Mouse (Mus musculus): ENCODE measurements around the gene Casp9.

The Casp9 gene

GRCm38 (mm10) chr4:141793282-141794151 lies at the start of gene Casp9:
Casp9 (plus strand) TSS chr4:141793612.
- CTCF ChIA-PET, result interaction anchor here (0.5 to 1.6 kb wide), 22 partner anchors 8 to 1000 kb away, joined by 3 to 9 read pairs (median 3); no protein-coding TSS in a partner anchor
- POLR2A ChIA-PET, result interaction anchor here (0.5 to 2.5 kb wide), 122 partner anchors 8 to 1368 kb away, joined by 3 to 16 read pairs (median 4); partner anchors contain the start of genes Cela2a (in 2 of the 4), Ddi2 (in 2 of the 4), Tmem82 (in 2 of the 4) and Ctrc (in 1 of the 4)

GRCm38 (mm10) chr4:141746578-141747346 lies 46.6 kb upstream of the Casp9 start, which contains the start of gene Agmat:
Agmat (plus strand) TSS chr4:141746672.
- POLR2A ChIA-PET, result interaction anchor here in 1 of 4 experiments (1.3 to 1.6 kb wide), 2 partner anchors 23 to 37 kb away, joined by 3 to 4 read pairs; partner anchors contain the start of gene Ddi2
- CTCF ChIA-PET, result interaction anchor here in 1 of 4 experiments (0.7 kb wide), 1 partner anchor 11 kb away, joined by 3 read pairs; no protein-coding TSS in a partner anchor

- CTCF ChIA-PET, result interaction anchor here in 2 of 4 experiments (0.5 to 0.8 kb wide), 3 partner anchors 23 to 343 kb away, joined by 3 to 4 read pairs (median 3); no protein-coding TSS in a partner anchor
- POLR2A ChIA-PET, result interaction anchor here in 3 of 4 experiments (0.6 to 1.2 kb wide), 5 partner anchors 25 to 356 kb away, joined by 3 to 8 read pairs (median 3); partner anchors contain the start of gene Ddi2 (in 1 of the 3)
Measured at GRCm38 (mm10) chr4:141749557-141749956, 43.9 kb upstream of the Casp9 start.

GRCm38 (mm10) chr4:141750826-141751225 lies 42.6 kb upstream of the Casp9 start:
- ChIA-PET CTCF (interaction anchor here in 2 of 4 experiments (0.5 to 1.7 kb wide), 4 partner anchors 10 to 787 kb away, joined by 3 to 5 read pairs (median 4); partner anchors contain the start of gene Ddi2 (in 1 of the 2)), POLR2A (interaction anchor here in 3 of 4 experiments (0.6 to 2.1 kb wide), 5 partner anchors 11 to 123 kb away, joined by 3 to 9 read pairs (median 6); partner anchors contain the start of genes Casp9 (in 2 of the 3) and Ddi2 (in 1 of the 3))

- ChIA-PET CTCF (interaction anchor here in 3 of 4 experiments (0.6 to 1.7 kb wide), 12 partner anchors 9 to 702 kb away, joined by 3 to 5 read pairs (median 3); partner anchors contain the start of genes Casp9 (in 1 of the 3) and Ddi2 (in 1 of the 3)), POLR2A (interaction anchor here in 3 of 4 experiments (0.6 to 2.1 kb wide), 13 partner anchors 9 to 123 kb away, joined by 3 to 9 read pairs (median 4); partner anchors contain the start of genes Casp9 (in 2 of the 3), Ddi2 (in 2 of the 3) and Plekhm2 (in 1 of the 3))
Measured at GRCm38 (mm10) chr4:141751419-141752075, 41.9 kb upstream of the Casp9 start.

GRCm38 (mm10) chr4:141752076-141752421 lies 41.4 kb upstream of the Casp9 start:
- ChIA-PET POLR2A (interaction anchor here in 3 of 4 experiments (0.6 to 2.1 kb wide), 14 partner anchors 9 to 124 kb away, joined by 3 to 9 read pairs (median 4); partner anchors contain the start of genes Casp9 (in 2 of the 3), Ddi2 (in 1 of the 3) and Plekhm2 (in 1 of the 3)), CTCF (interaction anchor here in 3 of 4 experiments (0.6 to 1.7 kb wide), 11 partner anchors 8 to 701 kb away, joined by 3 to 5 read pairs (median 3); partner anchors contain the start of gene Casp9 (in 1 of the 3))

- ChIA-PET CTCF (interaction anchor here in 2 of 4 experiments (0.7 to 1.0 kb wide), 3 partner anchors 11 to 24 kb away, joined by 3 read pairs; no protein-coding TSS in a partner anchor), POLR2A (interaction anchor here in 2 of 4 experiments (0.6 to 1.3 kb wide), 9 partner anchors 10 to 113 kb away, joined by 3 to 4 read pairs (median 3); partner anchors contain the start of genes Casp9 (in 1 of the 2) and Ddi2 (in 1 of the 2))
Measured at GRCm38 (mm10) chr4:141755375-141755930, 38.0 kb upstream of the Casp9 start.

GRCm38 (mm10) chr4:141757124-141757523 lies 36.3 kb upstream of the Casp9 start:
- ChIA-PET POLR2A (no interaction called here), CTCF (no interaction called here)

GRCm38 (mm10) chr4:141758874-141759542 lies 34.4 kb upstream of the Casp9 start:
- CTCF ChIA-PET, result no interaction called here

GRCm38 (mm10) chr4:141760942-141761341 lies 32.5 kb upstream of the Casp9 start:
- ChIA-PET POLR2A (interaction anchor here in 2 of 4 experiments (0.7 to 1.3 kb wide), 6 partner anchors 9 to 170 kb away, joined by 3 to 4 read pairs (median 3); partner anchors contain the start of gene Ddi2 (in 1 of the 2)), CTCF (interaction anchor here in 2 of 4 experiments (0.6 to 1.5 kb wide), 2 partner anchors 9 to 32 kb away, joined by 3 to 5 read pairs; no protein-coding TSS in a partner anchor)

More at GRCm38 (mm10) chr4:141758874-141759542, 34.4 kb upstream of the Casp9 start:
- POLR2A ChIA-PET, result interaction anchor here in 1 of 4 experiments (0.9 to 1.4 kb wide), 3 partner anchors 21 to 34 kb away, joined by 3 to 4 read pairs (median 4); partner anchors contain the start of gene Casp9

- ChIA-PET CTCF (interaction anchor here in 2 of 4 experiments (0.5 to 1.3 kb wide), 3 partner anchors 11 to 488 kb away, joined by 3 to 4 read pairs (median 3); no protein-coding TSS in a partner anchor), POLR2A (interaction anchor here in 3 of 4 experiments (0.6 to 1.3 kb wide), 9 partner anchors 10 to 371 kb away, joined by 3 to 8 read pairs (median 3); partner anchors contain the start of genes Casp9 (in 1 of the 3) and Ddi2 (in 1 of the 3))
Measured at GRCm38 (mm10) chr4:141762102-141762598, 31.3 kb upstream of the Casp9 start.

GRCm38 (mm10) chr4:141763476-141763875 lies 29.9 kb upstream of the Casp9 start:
- POLR2A ChIA-PET, result no interaction called here
- CTCF ChIA-PET, result no interaction called here

GRCm38 (mm10) chr4:141765008-141765407 lies 28.4 kb upstream of the Casp9 start:
- ChIA-PET CTCF (interaction anchor here in 2 of 4 experiments (0.6 to 1.3 kb wide), 4 partner anchors 8 to 1560 kb away, joined by 3 to 8 read pairs (median 3); no protein-coding TSS in a partner anchor), POLR2A (interaction anchor here in 1 of 4 experiments (0.6 to 1.1 kb wide), 6 partner anchors 12 to 190 kb away, joined by 3 to 7 read pairs (median 4); partner anchors contain the start of gene Casp9)

- ChIA-PET CTCF (no interaction called here), POLR2A (interaction anchor here in 1 of 4 experiments (0.6 to 1.2 kb wide), 2 partner anchors 18 to 94 kb away, joined by 3 read pairs; no protein-coding TSS in a partner anchor)
Measured at GRCm38 (mm10) chr4:141766316-141766667, 27.1 kb upstream of the Casp9 start.

GRCm38 (mm10) chr4:141766668-141767352 lies 26.6 kb upstream of the Casp9 start:
- CTCF ChIA-PET, result interaction anchor here in 1 of 4 experiments (0.6 kb wide), 1 partner anchor 264 kb away, joined by 3 read pairs; no protein-coding TSS in a partner anchor
- POLR2A ChIA-PET, result interaction anchor here in 1 of 4 experiments (0.6 to 1.2 kb wide), 2 partner anchors 17 to 94 kb away, joined by 3 read pairs; no protein-coding TSS in a partner anchor

All from embryonic stem cell, embryonic (primary cell).